Mouse (Mus musculus) frontal cortex, postnatal 10 days (tissue): ENCODE data around the gene Cacna2d1.

Source experiments
- DNase-seq, 2 experiments: peaks; one replicate each; pipeline ENCODE4 v3.0.0; 2022; ENCODE audit warnings: low spot score in 2 of 2, mixed read lengths in 1 of 2

Cacna2d1 gene

GRCm38 (mm10) chr5:15934376-15935233 lies at the start of gene Cacna2d1:
Gene Cacna2d1 (plus strand): TSS chr5:15934691.
- DNase-seq, result peak; percentile 15 to 49

- no peak for DNase-seq
Observed at GRCm38 (mm10) chr5:15895098-15895497, 39.4 kb upstream of the Cacna2d1 start.

GRCm38 (mm10) chr5:15896706-15897105 lies 37.8 kb upstream of the Cacna2d1 start:
- DNase-seq, result no peak

GRCm38 (mm10) chr5:15906446-15906845 lies 28.0 kb upstream of the Cacna2d1 start:
- no peak for DNase-seq

- peak in 1 of 2 experiments; percentile 35 for DNase-seq
Observed at GRCm38 (mm10) chr5:15914931-15915330, 19.6 kb upstream of the Cacna2d1 start.

GRCm38 (mm10) chr5:15928506-15928905 lies 6.0 kb upstream of the Cacna2d1 start:
- DNase-seq, result no peak

- DNase-seq, result no peak
Observed at GRCm38 (mm10) chr5:15933017-15933416, 1.5 kb upstream of the Cacna2d1 start.

GRCm38 (mm10) chr5:15933581-15934375 lies 713 bp upstream of the Cacna2d1 start:
- peak in 1 of 2 experiments; percentile 27 for DNase-seq

GRCm38 (mm10) chr5:15935234-15935728 lies 790 bp downstream of the Cacna2d1 start:
- peak in 1 of 2 experiments; percentile 12 for DNase-seq

GRCm38 (mm10) chr5:15935831-15936710 lies 1.6 kb downstream of the Cacna2d1 start:
- no peak for DNase-seq

GRCm38 (mm10) chr5:15941191-15941725 lies 6.8 kb downstream of the Cacna2d1 start:
- DNase-seq, result no peak

- DNase-seq, result no peak
Observed at GRCm38 (mm10) chr5:15942051-15942450, 7.6 kb downstream of the Cacna2d1 start.

GRCm38 (mm10) chr5:15948290-15949037 lies 14.0 kb downstream of the Cacna2d1 start:
- no peak for DNase-seq

GRCm38 (mm10) chr5:15959760-15960159 lies 25.3 kb downstream of the Cacna2d1 start:
- no peak for DNase-seq

GRCm38 (mm10) chr5:15961866-15962265 lies 27.4 kb downstream of the Cacna2d1 start:
- no peak for DNase-seq

GRCm38 (mm10) chr5:15966888-15967287 lies 32.4 kb downstream of the Cacna2d1 start:
- DNase-seq, result no peak

GRCm38 (mm10) chr5:15971821-15972220 lies 37.3 kb downstream of the Cacna2d1 start:
- DNase-seq, result no peak

GRCm38 (mm10) chr5:15972351-15972750 lies 37.9 kb downstream of the Cacna2d1 start:
- no peak for DNase-seq

- no peak for DNase-seq
Observed at GRCm38 (mm10) chr5:15974652-15975051, 40.2 kb downstream of the Cacna2d1 start.

GRCm38 (mm10) chr5:15979225-15979624 lies 44.7 kb downstream of the Cacna2d1 start:
- no peak for DNase-seq
